Mouse (Mus musculus): ENCODE measurements at regions not wholly inside any gene's neighbourhood (a gene's known extent, or its start where the extent isn't known, plus 50 kb on each side); places are given as distances from the start of the nearest gene placed in this dataset.
A peak's percentile ranks its signal among the peaks of the same experiment; 100 is the strongest.

- DNase-seq (ENCODE audit: low spot score in 2 of 2), result no peak
These were observed 1543.4 kb upstream of the Tenm3 start for GRCm38 (mm10) chr8:50387189-50387588.

- no peak for DNase-seq (ENCODE audit: low spot score in 2 of 2)
These were observed 1539.9 kb upstream of the Tenm3 start for GRCm38 (mm10) chr8:50383697-50384096.

DNA sequence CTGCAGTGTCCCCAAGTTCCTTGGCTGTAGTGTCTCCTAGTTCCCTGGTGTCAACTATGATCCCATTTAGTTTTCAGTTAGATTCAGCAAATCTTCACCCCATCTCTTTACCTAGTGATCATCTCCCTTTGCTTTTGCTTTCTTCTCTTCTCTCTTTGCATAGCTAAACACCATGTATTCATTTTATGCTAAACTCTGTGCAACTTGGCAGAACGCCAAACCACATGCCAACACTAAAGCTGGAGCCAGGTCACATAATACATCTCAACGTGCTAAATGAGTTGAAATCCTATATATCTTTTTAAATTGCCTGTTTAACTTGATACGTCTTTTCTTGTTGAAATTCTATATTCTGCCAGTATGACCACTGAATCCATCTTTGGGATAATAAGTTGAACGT is 1536.0 kb upstream of the Tenm3 start:
- DNase-seq (ENCODE audit: low spot score in 2 of 2), result no peak

DNA sequence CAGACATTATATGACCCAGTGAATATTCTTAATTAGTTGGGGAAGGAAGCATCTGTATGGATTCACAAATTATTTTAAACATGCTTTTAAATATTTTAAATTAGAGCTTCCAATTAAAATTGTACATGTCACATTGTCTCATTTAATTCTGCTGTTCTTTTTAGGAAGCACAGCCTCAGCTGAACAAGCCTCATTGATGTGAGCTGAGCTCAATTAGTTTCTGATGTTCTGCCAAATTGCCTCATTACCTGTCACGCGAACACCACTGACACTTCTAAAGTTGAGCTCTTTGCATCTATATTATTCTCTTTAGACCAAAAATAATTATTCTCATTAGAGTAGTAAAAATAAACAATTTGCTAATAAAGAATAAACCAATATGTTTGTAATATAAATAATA is 1530.0 kb upstream of the Tenm3 start:
- DNase-seq (ENCODE audit: low spot score in 2 of 2), result no peak

GRCm38 (mm10) chr8:50326485-50326884 is 1482.7 kb upstream of the Tenm3 start:
- no peak for DNase-seq (ENCODE audit: low spot score in 2 of 2)

DNA sequence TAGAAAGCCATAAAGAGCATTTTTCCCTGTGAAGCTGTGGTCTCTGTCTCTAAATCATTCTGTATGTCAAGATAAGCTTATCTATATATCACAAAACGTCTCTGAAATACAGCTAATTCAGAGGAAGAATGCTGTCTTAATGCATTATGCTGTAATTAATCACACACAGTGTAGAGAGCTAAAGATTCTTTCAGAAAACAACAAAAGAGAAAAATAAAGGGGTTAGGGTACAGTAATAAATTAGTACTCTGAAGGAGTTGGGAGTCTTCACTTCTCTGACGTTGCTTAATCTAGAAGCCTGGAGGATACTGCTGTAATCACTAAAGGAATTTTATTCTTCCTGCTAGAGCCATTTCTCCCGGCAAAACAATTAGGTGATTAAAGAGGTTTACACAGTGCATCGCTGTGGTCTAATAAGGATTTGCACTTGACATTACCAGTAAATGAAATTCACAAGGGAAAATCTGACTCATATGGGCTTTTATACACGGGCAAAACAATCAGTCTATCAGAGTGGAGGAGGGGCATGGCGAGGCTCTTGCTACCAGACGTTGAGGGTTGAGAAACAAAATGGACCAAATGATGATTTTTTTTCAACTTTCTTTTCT is 1477.7 kb upstream of the Tenm3 start:
- no peak for DNase-seq (ENCODE audit: low spot score in 2 of 2)

DNA sequence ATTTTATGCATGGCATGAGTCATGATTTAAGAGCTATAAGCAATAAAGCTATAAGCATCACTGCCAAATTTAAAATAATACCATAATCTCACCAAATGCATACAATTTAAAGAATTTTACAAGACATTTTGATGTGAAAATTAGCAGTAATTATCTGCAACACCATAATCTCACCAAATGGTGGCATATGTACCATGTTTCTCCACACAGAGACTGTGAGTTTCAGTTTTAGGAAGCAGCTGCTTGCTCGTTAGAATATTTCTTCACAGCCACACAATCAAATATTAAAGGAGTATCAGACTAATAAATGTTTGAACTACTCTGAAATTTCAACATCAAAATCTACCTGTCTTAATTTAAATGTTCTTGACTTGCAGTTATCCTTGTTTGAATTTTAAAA is 1472.9 kb upstream of the Tenm3 start:
- DNase-seq (ENCODE audit: low spot score in 2 of 2), result no peak

DNA sequence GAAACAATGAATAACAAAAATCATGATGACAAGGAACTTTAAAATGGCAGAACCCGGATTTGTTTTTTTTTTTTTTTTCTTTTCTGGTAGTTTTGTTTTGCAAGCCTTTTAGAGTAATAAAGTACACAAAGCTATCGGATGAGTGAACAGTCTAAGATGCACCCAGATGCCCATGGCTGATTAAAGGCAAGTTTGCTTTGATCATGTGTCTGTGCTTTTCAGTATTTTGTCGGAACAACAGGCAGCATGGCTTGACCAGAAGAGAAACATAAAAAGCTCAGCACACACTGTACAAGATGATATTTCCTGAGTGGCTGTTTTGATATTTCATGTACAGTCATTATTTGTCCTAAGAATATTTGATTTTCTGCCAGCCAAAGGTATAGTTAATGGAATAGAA is 1466.6 kb upstream of the Tenm3 start:
- no peak for DNase-seq (ENCODE audit: low spot score in 2 of 2)

GRCm38 (mm10) chr8:50300316-50300715 is 1456.6 kb upstream of the Tenm3 start:
- no peak for DNase-seq (ENCODE audit: low spot score in 2 of 2)

GRCm38 (mm10) chr8:50293501-50293900 is 1449.8 kb upstream of the Tenm3 start:
- DNase-seq (ENCODE audit: low spot score in 2 of 2), result peak in 1 of 2 experiments; percentile 40

DNA sequence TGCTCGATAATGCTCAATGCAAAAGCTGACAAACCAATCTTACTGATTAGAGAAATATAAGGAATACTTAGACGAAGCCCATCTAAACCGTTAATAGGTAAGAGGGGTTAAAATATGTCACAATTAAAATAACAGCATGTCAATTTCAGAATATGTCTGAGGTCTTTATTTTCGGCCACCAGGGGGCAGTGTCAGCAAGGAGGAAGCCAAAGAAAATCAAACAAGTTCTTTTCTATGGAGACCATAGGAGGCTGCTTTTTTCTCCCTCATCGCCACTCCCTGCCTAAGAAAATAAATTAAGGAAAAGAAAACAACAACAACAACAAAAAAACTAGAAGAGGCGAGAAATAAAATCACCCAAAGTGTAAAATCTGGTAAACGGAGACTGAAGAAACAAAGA is 1448.4 kb upstream of the Tenm3 start:
- DNase-seq (ENCODE audit: low spot score in 2 of 2), result peak in 1 of 2 experiments; percentile 61

DNA sequence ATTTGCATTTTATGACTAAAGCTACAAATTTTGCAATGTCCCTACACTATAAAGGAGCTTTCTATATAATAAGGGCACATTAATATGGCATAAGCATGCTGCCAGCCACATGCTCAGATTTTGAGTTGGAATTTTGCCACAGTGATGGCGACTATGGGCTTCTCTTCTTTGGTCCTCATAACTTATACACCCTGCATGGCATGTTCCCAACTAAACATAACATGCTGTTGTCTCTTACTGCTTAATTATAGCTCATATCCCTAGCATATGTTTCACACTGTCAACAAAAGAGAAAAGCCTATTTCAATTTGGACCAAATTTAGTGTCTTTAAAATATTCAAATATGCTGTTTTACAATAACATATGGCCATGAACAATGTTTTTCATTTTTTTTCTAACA is 1432.6 kb upstream of the Tenm3 start:
- DNase-seq (ENCODE audit: low spot score in 2 of 2), result no peak

GRCm38 (mm10) chr8:50264757-50265156 is 1421.0 kb upstream of the Tenm3 start:
- DNase-seq (ENCODE audit: low spot score in 2 of 2), result no peak

All from frontal cortex, postnatal 14 days (tissue).